Mouse (Mus musculus): ENCODE data around the gene Klhl34. TPM values are rescaled to one million over a fixed set of nuclear protein-coding genes. Genes with fewer than 3 reads are reported as not detected.

The Klhl34 gene
- polyA plus RNA-seq (2012; rRNA removed) = not detected in 2 replicates

DNA sequence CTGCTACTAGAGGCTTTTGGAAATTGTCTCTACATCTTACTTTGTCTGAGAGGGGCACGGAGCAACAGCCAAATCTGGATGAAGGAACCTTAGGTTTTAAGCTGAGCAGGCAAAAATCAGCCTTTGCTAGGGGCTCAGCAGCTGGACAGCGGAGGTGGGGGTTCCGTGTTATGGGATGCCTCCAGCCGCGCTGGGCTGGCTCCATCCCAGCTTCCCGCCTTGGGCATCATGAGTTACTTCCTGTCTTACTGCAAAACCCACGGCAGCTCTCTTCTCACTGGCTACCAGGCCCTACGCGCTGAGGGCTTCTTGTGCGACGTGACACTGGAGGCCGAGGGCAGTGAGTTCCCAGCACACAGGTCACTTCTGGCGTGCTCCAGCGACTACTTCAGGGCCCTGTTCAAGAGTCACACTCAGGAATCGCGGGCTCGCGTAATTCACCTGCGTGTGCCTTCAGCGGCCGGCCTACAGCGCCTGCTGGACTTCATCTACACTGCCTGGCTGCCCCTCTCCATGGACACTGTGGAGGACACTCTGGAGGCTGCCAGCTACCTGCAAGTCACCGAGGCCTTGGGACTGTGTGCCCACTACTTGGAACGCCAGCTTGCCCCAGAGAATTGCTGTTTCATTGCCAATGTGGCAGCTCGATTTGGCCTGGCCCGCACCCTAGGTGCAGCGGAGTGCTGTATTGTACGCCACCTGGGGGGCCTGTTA lies at the start of gene Klhl34:
TSS of gene Klhl34 (plus strand) at position 229 of the 714 bp plus-strand sequence.
- 57% methylated on average over 28 of the region's 28 CpGs for WGBS
- DNase-seq (ENCODE audit: low read depth, low spot score) = no peak

- 83% methylated on average over 2 of the region's 2 CpGs for WGBS
- no peak for DNase-seq (ENCODE audit: low read depth, low spot score)
Measured at GRCm38 (mm10) chrX:157801669-157802068, 16.6 kb upstream of the Klhl34 start.

DNA sequence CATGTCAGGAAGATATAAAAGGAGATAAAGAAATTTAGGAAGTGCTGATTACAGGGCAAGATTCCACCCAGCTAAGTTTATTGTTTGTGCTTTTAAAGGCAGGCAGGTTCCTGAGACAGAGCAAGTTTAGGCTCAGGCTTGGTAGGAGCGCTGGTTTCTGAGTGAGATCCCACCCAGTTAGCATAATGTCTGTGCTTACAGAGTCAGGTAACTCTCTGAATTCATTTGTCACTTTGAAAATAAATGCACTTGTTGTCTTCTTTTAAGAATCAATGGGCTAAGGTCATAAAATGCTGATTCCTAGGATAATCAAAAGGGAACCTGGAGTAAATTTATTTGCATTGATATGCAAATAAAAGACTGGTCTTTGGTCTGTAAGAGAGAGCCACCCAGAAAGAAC lies 8.5 kb upstream of the Klhl34 start:
- no peak for DNase-seq (ENCODE audit: low read depth, low spot score)
- whole genome bisulfite sequencing = 65% methylated on average over 1 of the region's 1 CpGs

DNA sequence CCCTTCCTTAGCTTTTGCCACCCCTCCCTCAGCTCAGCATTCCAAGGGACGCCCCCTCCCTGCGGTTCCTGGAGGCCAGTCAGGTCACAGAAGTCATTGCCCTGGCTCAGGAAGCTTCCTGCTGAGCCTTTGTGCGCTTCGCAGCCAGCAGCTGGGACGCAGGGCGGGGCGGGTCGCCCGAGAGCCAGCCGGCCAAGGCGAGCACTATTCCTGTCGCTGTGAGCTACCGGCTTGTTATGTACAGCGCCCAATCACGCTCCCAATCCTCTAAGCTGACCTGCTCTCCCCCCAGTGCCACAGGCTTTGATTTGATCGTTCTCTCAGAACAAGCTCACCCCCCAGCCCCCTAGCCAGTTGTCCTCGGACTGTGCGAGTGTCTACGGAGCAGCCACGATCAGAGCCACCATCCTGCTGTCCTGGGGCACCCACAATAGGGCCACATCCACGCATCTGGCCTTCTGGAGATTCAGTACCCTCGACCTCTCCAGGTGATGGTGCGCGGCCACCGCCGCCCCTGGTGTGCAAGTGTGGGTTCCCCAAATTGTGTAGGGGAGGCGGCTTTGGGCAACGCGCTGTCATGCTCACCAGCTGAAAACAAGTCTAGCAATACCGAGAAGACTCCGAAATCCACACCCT lies 546 bp upstream of the Klhl34 start:
- no peak for DNase-seq (ENCODE audit: low read depth, low spot score)
- WGBS = 29% methylated on average over 31 of the region's 31 CpGs

DNA sequence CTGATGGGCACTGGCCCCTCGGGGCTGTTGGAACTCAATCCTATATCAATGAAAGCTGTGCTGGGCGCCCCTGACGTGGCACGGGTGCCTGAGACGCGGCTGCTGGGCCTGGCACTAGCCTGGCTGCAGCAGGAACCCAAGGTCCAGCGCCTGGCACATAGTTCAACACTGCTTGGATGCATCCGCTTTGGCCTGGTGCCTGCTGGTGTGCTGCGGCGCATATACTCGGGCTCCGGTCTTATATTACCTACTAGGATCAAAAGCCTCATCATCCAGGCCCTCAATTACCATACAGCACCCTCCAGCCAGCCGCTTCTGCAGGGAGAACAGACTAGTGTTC lies 656 bp downstream of the Klhl34 start:
- no peak for DNase-seq (ENCODE audit: low read depth, low spot score)
- 86% methylated on average over 13 of the region's 13 CpGs for WGBS

- no peak for DNase-seq (ENCODE audit: low read depth, low spot score)
- WGBS = 69% methylated on average over 4 of the region's 4 CpGs
Measured at GRCm38 (mm10) chrX:157829983-157830382, 11.7 kb downstream of the Klhl34 start.

Other genes with a start within 250 kb of the Klhl34 start
- gene Yy2, start 249.4 kb upstream of the Klhl34 start, polyA plus RNA-seq (2012; rRNA removed) = not detected in 2 replicates
- 4.5 and 6.0 TPM in 2 replicates for gene Mbtps2, start 219.7 kb upstream of the Klhl34 start, polyA plus RNA-seq (2012; rRNA removed)
- gene Smpx, start 119.5 kb upstream of the Klhl34 start, polyA plus RNA-seq (2012; rRNA removed) = 2.0 and 2.1 TPM in 2 replicates
- 0.12 and 0.14 TPM in 2 replicates for gene Cnksr2, start 224.9 kb downstream of the Klhl34 start, polyA plus RNA-seq (2012; rRNA removed)

Measured in large intestine, adult 2 months (tissue).